Mouse (Mus musculus): ENCODE measurements around the gene Mettl9.

Gene Mettl9

DNA sequence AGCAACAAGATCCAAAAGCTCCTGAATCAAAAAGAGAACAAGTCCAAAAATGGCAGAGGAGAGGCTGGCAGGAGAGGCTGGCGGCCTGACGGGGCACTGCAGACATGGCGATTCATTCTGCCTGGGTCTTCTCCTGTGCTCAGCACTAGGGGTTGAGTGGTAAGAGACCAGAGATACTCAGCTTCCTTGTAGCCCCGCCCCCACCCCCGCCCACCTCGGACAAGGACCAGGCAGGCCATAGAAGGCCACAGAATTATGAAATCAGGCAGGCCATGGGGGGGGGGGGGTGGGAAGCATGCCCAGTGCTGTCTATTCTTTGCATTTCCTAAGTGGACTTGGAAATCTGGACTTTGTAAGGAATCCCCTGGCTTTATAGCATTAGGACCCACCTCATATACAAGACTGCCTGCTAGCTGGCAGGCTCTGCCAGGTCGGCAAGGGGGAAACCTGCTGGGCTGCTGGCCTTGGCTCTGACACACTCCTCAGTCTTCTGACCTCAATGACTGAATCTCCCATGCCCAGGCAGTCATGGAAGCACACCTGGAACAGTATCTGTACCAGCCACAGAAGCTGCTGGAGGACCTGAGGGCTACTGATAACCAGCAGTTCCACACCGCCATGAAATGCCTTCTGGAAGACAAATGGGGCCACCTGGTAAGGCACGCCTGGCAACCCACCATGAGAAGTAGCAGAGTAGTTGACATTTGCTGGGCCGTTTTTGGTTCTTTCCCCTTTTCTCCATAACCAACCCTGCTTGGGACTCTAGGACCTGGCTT is 64.6 kb downstream of the Mettl9 start:
- DNase-seq (ENCODE audit: low spot score in 2 of 2): no peak

DNA sequence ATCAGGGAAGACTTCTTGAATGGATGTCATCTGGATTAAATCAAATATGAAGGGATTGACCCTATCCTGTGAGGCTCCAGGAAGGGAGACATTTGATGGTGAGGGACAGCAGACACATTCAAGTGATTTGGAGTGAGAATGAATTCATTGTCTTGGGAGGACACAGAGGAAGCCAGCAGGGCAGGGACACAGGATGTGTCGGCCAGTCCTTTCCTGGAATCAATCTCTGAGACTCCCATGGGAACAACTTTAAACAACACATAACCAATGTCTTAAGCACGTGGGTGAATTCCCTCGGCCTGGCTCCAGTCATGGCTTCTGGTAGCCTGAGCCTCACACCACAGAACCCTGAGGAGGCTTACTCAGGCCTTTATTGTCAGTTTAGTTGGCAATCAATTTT is 73.6 kb downstream of the Mettl9 start:
- DNase-seq (ENCODE audit: low spot score in 2 of 2): no peak

DNA sequence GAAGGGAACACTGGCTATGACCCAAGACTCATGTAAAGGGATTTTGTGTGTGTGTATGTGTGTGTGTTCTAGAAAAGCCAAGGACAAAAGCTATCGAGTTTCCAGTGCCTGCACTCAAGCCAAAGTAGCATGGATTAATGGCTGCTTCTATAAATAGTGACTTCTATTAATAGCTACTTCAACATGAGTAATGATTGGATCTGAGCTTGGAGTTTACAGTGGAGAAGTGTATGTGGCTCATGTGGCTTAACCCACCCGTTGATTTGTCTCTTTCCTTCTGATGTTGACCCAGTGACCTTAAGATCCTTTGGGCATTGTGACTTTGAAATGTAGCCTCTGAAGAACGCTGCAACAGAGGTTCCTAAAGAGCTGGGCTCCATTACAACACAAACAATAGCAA is 77.1 kb downstream of the Mettl9 start:
- no peak for DNase-seq (ENCODE audit: low spot score in 2 of 2)

DNA sequence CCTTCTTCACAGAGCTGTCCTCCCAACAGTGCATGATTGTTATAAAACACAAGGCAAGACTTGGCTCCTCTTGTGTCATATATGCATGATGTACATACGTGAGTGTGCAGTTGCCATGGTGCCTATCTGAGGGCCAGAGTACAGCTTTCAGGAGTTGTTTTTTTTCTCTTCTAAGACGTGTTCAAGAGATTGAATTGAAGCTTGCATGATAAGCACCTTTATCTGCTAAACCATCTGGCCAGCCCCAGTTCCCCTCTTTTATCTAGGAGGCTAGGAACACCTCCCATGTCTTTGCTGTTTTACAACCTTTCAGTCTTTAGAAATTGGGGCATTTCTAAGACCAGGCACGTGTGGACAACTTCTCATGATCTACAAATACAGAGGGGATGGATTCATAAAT is 77.5 kb downstream of the Mettl9 start:
- no peak for DNase-seq (ENCODE audit: low spot score in 2 of 2)

DNA sequence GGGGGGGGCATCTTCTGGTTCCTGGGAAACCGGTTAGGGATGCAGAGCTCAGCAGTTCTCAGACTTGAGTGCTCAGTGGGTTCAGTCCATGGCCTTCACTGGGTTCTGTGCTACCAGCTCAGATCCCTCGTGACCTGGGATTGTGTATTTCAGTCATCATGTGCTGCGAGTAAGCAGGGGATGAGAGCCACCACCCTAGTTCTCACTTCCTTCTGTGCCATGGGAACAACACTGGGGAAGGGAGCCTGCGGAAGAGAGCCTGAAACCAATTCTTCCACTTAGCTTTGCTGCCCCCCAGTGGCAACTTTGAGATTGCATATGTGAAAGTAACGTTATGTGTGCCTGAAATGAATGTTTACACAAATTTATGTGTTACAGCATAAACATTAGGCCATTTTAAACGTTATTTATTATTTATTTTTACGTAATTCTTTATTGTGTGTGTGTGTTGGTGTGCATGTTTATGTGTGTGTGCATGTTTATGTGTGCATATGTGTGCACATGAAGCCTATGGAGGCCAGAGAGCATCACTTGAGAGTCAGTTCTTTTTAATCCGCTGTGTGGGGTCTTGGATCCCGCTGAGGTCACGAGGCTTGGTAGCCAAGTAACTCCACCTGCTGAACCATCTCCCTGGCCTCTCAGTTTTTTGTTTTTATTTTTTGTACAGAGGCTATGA is 86.0 kb downstream of the Mettl9 start:
- peak; percentile 94 for DNase-seq (ENCODE audit: low spot score in 2 of 2)

Data from right cerebral cortex, adult 2 months (tissue).